Mouse (Mus musculus) midbrain, embryonic 15.5 days (tissue): ENCODE measurements at regions not wholly inside any gene's neighbourhood (a gene's known extent, or its start where the extent isn't known, plus 50 kb on each side); places are given as distances from the start of the nearest gene placed in this dataset.

Experiments used
- ATAC-seq: fragments of 200-750 bp; cut with Nextera tagmentation; replicated peaks from 2 replicates; pipeline ENCODE4 v1.8.0; 2017; ENCODE audit warnings: moderate TSS enrichment
- H3K27ac ChIP-seq: fragments of 300-500 bp; sonication (generic); 2 replicates; pipeline ENCODE4 v1.5.1; 2015; ENCODE audit warnings: mild to moderate bottlenecking, inconsistent platforms
- H3K27me3 ChIP-seq: fragments of 300-500 bp; sonication (generic); replicated peaks from 2 replicates; pipeline ENCODE4 v1.6.1; 2015; ENCODE audit warnings: inconsistent platforms
- H3K36me3 ChIP-seq: fragments of 300-500 bp; sonication (generic); replicated peaks from 2 replicates; pipeline ENCODE4 v1.6.1; 2015; ENCODE audit warnings: inconsistent platforms
- H3K4me1 ChIP-seq: fragments of 300-500 bp; sonication (generic); 2 replicates; pipeline ENCODE4 v1.6.1; 2015; ENCODE audit warnings: inconsistent platforms
- H3K4me2 ChIP-seq: fragments of 300-500 bp; sonication (generic); 2 replicates; pipeline ENCODE4 v1.6.1; 2015; ENCODE audit warnings: inconsistent platforms, mild to moderate bottlenecking, moderate library complexity
- H3K4me3 ChIP-seq: fragments of 300-500 bp; sonication (generic); 2 replicates; pipeline ENCODE4 v1.5.1; 2015; ENCODE audit warnings: mild to moderate bottlenecking, inconsistent platforms
- H3K9ac ChIP-seq: fragments of 300-500 bp; sonication (generic); 2 replicates; pipeline ENCODE4 v1.6.1; 2015; ENCODE audit warnings: mild to moderate bottlenecking, inconsistent platforms
- H3K9me3 ChIP-seq: fragments of 300-500 bp; sonication (generic); 2 replicates; pipeline ENCODE4 v1.6.1; 2016; ENCODE audit warnings: inconsistent platforms
- WGBS: fragments of 180-500 bp; shearing (Covaris S2); methylation state at CpG from one replicate; pipeline ENCODE4 v1.1.7; 2015; ENCODE audit warnings: mixed read lengths; 5-methylcytosine and 5-hydroxymethylcytosine counted together

- H3K4me3 ChIP-seq, result no peak overlapping the region
- no peak overlapping the region for H3K9ac ChIP-seq
- WGBS, result 60% methylated on average over 9 of the region's 9 CpGs
- H3K4me1 ChIP-seq, result no peaks in the 10 kb centered on the region
- H3K27ac ChIP-seq, result no peak overlapping the region
- H3K4me2 ChIP-seq, result no peak overlapping the region
- ATAC-seq, result 0 out of 2 replicates have a peak, but pooled peaks have one; percentile 33
- no peaks in the 10 kb centered on the region for H3K9me3 ChIP-seq
- H3K36me3 ChIP-seq, result no peaks in the 10 kb centered on the region
- no peaks in the 10 kb centered on the region for H3K27me3 ChIP-seq
These were observed 312.2 kb upstream of the Itga1 start for GRCm38 (mm10) chr13:115413721-115414531.

GRCm38 (mm10) chr13:115405916-115406315 lies 304.2 kb upstream of the Itga1 start:
- Histone ChIP-seq H3K9ac (no peak overlapping the region), H3K4me3 (no peak overlapping the region), H3K4me1 (no peaks in the 10 kb centered on the region), H3K27ac (no peak overlapping the region), H3K36me3 (no peaks in the 10 kb centered on the region), H3K27me3 (no peaks in the 10 kb centered on the region), H3K4me2 (no peak overlapping the region), H3K9me3 (no peaks in the 10 kb centered on the region)
- no peak for ATAC-seq
- 85% methylated on average over 1 of the region's 1 CpGs for WGBS

- H3K9me3 ChIP-seq, result no peaks in the 10 kb centered on the region
- H3K4me1 ChIP-seq, result no peaks in the 10 kb centered on the region
- H3K9ac ChIP-seq, result no peak overlapping the region
- no peaks in the 10 kb centered on the region for H3K36me3 ChIP-seq
- H3K27me3 ChIP-seq, result no peaks in the 10 kb centered on the region
- no peak overlapping the region for H3K27ac ChIP-seq
- H3K4me2 ChIP-seq, result no peak overlapping the region
- no peak overlapping the region for H3K4me3 ChIP-seq
- 24% methylated on average over 4 of the region's 4 CpGs for WGBS
- ATAC-seq, result no peak
These were observed 299.0 kb upstream of the Itga1 start for GRCm38 (mm10) chr13:115400706-115401215.

- ATAC-seq, result no peak
- 54% methylated on average over 3 of the region's 3 CpGs for WGBS
- no peak overlapping the region for H3K27ac ChIP-seq
These were observed 277.9 kb upstream of the Itga1 start for GRCm38 (mm10) chr13:115379682-115380081.

GRCm38 (mm10) chr13:115376180-115376880 lies 274.6 kb upstream of the Itga1 start:
- Histone ChIP-seq H3K4me1 (no peaks in the 10 kb centered on the region), H3K9me3 (no peaks in the 10 kb centered on the region), H3K27me3 (no peaks in the 10 kb centered on the region), H3K4me3 (no peak overlapping the region), H3K9ac (no peak overlapping the region), H3K27ac (no peak overlapping the region), H3K4me2 (no peak overlapping the region), H3K36me3 (no peaks in the 10 kb centered on the region)
- 72% methylated on average over 16 of the region's 16 CpGs for WGBS
- ATAC-seq, result no peak

More at GRCm38 (mm10) chr13:115379682-115380081, 277.9 kb upstream of the Itga1 start:
- Histone ChIP-seq H3K9ac (no peak overlapping the region), H3K9me3 (no peaks in the 10 kb centered on the region), H3K4me1 (no peaks in the 10 kb centered on the region), H3K27me3 (no peaks in the 10 kb centered on the region), H3K36me3 (no peaks in the 10 kb centered on the region), H3K4me3 (no peak overlapping the region), H3K4me2 (no peak overlapping the region)

GRCm38 (mm10) chr13:115361457-115361856 lies 259.7 kb upstream of the Itga1 start:
- no peak for ATAC-seq
- Histone ChIP-seq H3K36me3 (no peaks in the 10 kb centered on the region), H3K9ac (no peak overlapping the region), H3K4me2 (no peak overlapping the region), H3K27me3 (no peaks in the 10 kb centered on the region), H3K4me3 (no peak overlapping the region), H3K27ac (no peak overlapping the region), H3K4me1 (no peaks in the 10 kb centered on the region), H3K9me3 (no peaks in the 10 kb centered on the region)
- WGBS, result 59% methylated on average over 8 of the region's 8 CpGs

GRCm38 (mm10) chr13:115347022-115347398 lies 245.2 kb upstream of the Itga1 start:
- no peaks in the 10 kb centered on the region for H3K4me1 ChIP-seq
- no peaks in the 10 kb centered on the region for H3K9me3 ChIP-seq
- no peaks in the 10 kb centered on the region for H3K36me3 ChIP-seq
- H3K4me2 ChIP-seq, result no peak overlapping the region
- H3K27ac ChIP-seq, result no peak overlapping the region; the same call in 1 of the 2 replicates
- no peak overlapping the region for H3K4me3 ChIP-seq
- no peak for ATAC-seq
- no peaks in the 10 kb centered on the region for H3K27me3 ChIP-seq
- no peak overlapping the region for H3K9ac ChIP-seq
- WGBS, result 81% methylated on average over 6 of the region's 6 CpGs

GRCm38 (mm10) chr13:115346115-115347021 lies 244.6 kb upstream of the Itga1 start:
- no peak overlapping the region for H3K9ac ChIP-seq
- H3K4me3 ChIP-seq, result no peak overlapping the region
- no peaks in the 10 kb centered on the region for H3K4me1 ChIP-seq
- H3K4me2 ChIP-seq, result no peak overlapping the region
- ATAC-seq, result peak; percentile 48; the same call in 1 of the 2 replicates
- H3K27me3 ChIP-seq, result no peaks in the 10 kb centered on the region
- no peaks in the 10 kb centered on the region for H3K36me3 ChIP-seq
- H3K9me3 ChIP-seq, result no peaks in the 10 kb centered on the region
- WGBS, result 77% methylated on average over 20 of the region's 20 CpGs
- H3K27ac ChIP-seq, result no peak overlapping the region; the same call in 1 of the 2 replicates

- no peak overlapping the region for H3K4me2 ChIP-seq
- peaks cover 5% of the 10 kb centered on the region; the same call in 1 of the 2 replicates for H3K4me1 ChIP-seq
- ATAC-seq, result peak; percentile 86
- no peak overlapping the region for H3K9ac ChIP-seq
- H3K27ac ChIP-seq, result 0 out of 2 replicates have a peak overlapping the region, but pooled peaks have one; percentile 42
- H3K9me3 ChIP-seq, result no peaks in the 10 kb centered on the region
- no peak overlapping the region for H3K4me3 ChIP-seq
- no peaks in the 10 kb centered on the region for H3K36me3 ChIP-seq
- no peaks in the 10 kb centered on the region for H3K27me3 ChIP-seq
- 38% methylated on average over 9 of the region's 9 CpGs for WGBS
These were observed 227.5 kb upstream of the Itga1 start for GRCm38 (mm10) chr13:115329000-115329960.

GRCm38 (mm10) chr13:115326294-115326693 lies 224.5 kb upstream of the Itga1 start:
- no peak overlapping the region for H3K27ac ChIP-seq
- 91% methylated on average over 2 of the region's 2 CpGs for WGBS
- no peak for ATAC-seq
- H3K4me1 ChIP-seq, result peaks cover 5% of the 10 kb centered on the region; the same call in 1 of the 2 replicates
- no peak overlapping the region for H3K4me2 ChIP-seq
- H3K9me3 ChIP-seq, result no peaks in the 10 kb centered on the region
- H3K27me3 ChIP-seq, result no peaks in the 10 kb centered on the region
- no peak overlapping the region for H3K4me3 ChIP-seq
- H3K9ac ChIP-seq, result no peak overlapping the region
- no peaks in the 10 kb centered on the region for H3K36me3 ChIP-seq

GRCm38 (mm10) chr13:115316681-115317080 lies 214.9 kb upstream of the Itga1 start:
- no peak for ATAC-seq

More at GRCm38 (mm10) chr13:115316681-115317080, 214.9 kb upstream of the Itga1 start:
- H3K4me2 ChIP-seq, result no peak overlapping the region
- no peaks in the 10 kb centered on the region for H3K36me3 ChIP-seq
- no peaks in the 10 kb centered on the region for H3K4me1 ChIP-seq
- no peak overlapping the region for H3K9ac ChIP-seq
- H3K27me3 ChIP-seq, result no peaks in the 10 kb centered on the region
- WGBS, result 86% methylated on average over 3 of the region's 3 CpGs
- no peak overlapping the region for H3K27ac ChIP-seq
- no peaks in the 10 kb centered on the region for H3K9me3 ChIP-seq
- H3K4me3 ChIP-seq, result no peak overlapping the region
